Mouse (Mus musculus): ENCODE results near the gene Itgbl1.

GRCm38 (mm10) chr14:123990591-123991195, 330.9 kb downstream of the Itgbl1 start:
- TF ChIP-seq CTCF (IDR thresholded peaks at IDR 0.05; ENCODE audit: low read depth, low read length) = no peak
- TF ChIP-seq POLR2A (IDR thresholded peaks at IDR 0.05; ENCODE audit: insufficient read depth, low read length) = no peak

Data from ES-Bruce4 (cell line).